ENCODE assay signal across 8 mouse cellular contexts in the genomic region with DNA sequence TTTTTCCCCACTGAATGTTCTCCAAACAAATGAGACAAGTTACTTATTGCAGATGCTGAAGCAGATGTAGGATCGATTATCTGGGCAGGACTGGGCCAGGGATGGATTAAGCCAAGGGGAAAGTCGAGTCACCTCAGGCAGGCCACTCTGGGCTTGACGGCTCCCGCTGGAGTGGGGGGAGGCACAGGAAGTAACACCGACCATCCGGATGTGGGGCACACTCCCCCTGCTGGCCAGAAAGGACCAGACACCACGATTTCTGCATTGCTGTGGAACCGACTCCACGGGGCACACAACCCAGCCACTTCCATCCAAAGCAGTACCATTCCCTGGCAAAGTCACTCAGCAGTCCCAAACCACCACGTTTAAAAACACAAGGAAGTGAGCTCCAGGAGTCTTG. TPM values are rescaled to one million over a fixed set of nuclear protein-coding genes. Genes with fewer than 3 reads are reported as not detected.
DNase-seq lines count a peak whose midpoint lies in the region; ATAC-seq lines count a peak whose summit lies in the region.

No protein-coding gene starts in this region.

- ATAC-seq in inflammation-experienced regulatory T-cells, adult 6 months: no peak

- DNase-seq in embryo, embryonic 10 days (ENCODE audit: low spot score): peak; percentile 45
- DNase-seq in embryo, embryonic 10.5 days (ENCODE audit: low spot score): no peak
- DNase-seq in 3134 (ENCODE audit: extremely low read depth, insufficient read length, low spot score): peak; percentile 22
- peak; percentile 72 for DNase-seq in adrenal gland, postnatal 14 days
- peak; percentile 23 to 27 for DNase-seq in frontal cortex, postnatal 25 days (ENCODE audit: low spot score in 2 of 2)
- peak; percentile 64 to 65 for DNase-seq in layer of hippocampus, postnatal 10 days (ENCODE audit: low spot score in 2 of 2)
- peak; percentile 27 for DNase-seq in naive thymus-derived CD4-positive, alpha-beta T cell, adult 2 months (ENCODE audit: low read depth)

RNA-seq across cellular contexts. Expression of gene Mlip, which starts 24.3 kb away (rescaled TPM):
- 0.94 and 1.0 TPM in 2 replicates for total RNA-seq in adrenal gland, postnatal 14 days (2021)
- 10 to 100 TPM; 54.5 to 60.9 TPM for total RNA-seq in layer of hippocampus, postnatal 10 days (2021)
- polyA plus RNA-seq in inflammation-experienced regulatory T-cells, adult 6 months (2017; shearing (Covaris generic)): under 1 TPM in 1 of 3 experiments, not detected in 2; 0.23 TPM

Comparison
In these comparisons a context has a peak if more than half of its experiments do, and no peak if none do; other contexts are left out.
1. RNA of gene Mlip, which starts 24.3 kb away (total RNA-seq): 54.5 to 60.9 TPM in layer of hippocampus, postnatal 10 days; 0.94 to 1.0 TPM in adrenal gland, postnatal 14 days; every median in the first group is over 10 times any median in the second.